Mouse (Mus musculus) bone marrow, adult 2 months (tissue): ENCODE measurements around the gene Raet1d. TPM values are rescaled to one million over a fixed set of nuclear protein-coding genes. Genes with fewer than 3 reads are reported as not detected.
A peak's percentile ranks its signal among the peaks of the same experiment; 100 is the strongest.
"Not testable (repeated sequence)": the region's sequence is repeated elsewhere in the genome, so short reads cannot be mapped to it uniquely, and the experiment has no call there.

Experiments used
- H3K27ac ChIP-seq: fragments of 200-500 bp; 2 replicates; pipeline ENCODE4 v1.5.1; 2012; ENCODE audit warnings: low read depth, mild to moderate bottlenecking, control low read depth, inconsistent platforms, low read length; ENCODE audit not compliant: control insufficient read depth, poor library complexity, insufficient read depth
- H3K4me1 ChIP-seq: fragments of 200-500 bp; 2 replicates; pipeline ENCODE4 v1.6.1; 2011; ENCODE audit warnings: low read length; ENCODE audit not compliant: control insufficient read depth, insufficient read depth
- H3K4me3 ChIP-seq: fragments of 200-500 bp; replicated peaks from 2 replicates; pipeline ENCODE3; 2011; ENCODE audit warnings: mild to moderate bottlenecking, low read depth, low read length, control low read depth; ENCODE audit not compliant: control insufficient read depth
- CTCF ChIP-seq: fragments of 200-500 bp; IDR thresholded peaks from 2 replicates; pipeline ENCODE4 v1.5.1; 2011; ENCODE audit warnings: low read length, control low read depth; ENCODE audit not compliant: control insufficient read depth, insufficient read depth
- WGBS: fragments of 180-500 bp; shearing (Covaris S2); methylation state at CpG from one replicate; pipeline ENCODE4 v1.1.7; 2018; 5-methylcytosine and 5-hydroxymethylcytosine counted together
- polyA plus RNA-seq: library from polyadenylated mRNA; stranded (reverse); fragments of >200 nt; gene quantifications from 2 replicates; pipeline ENCODE4 v1.2.4, GENCODE M21; 2011; ENCODE audit warnings: low replicate concordance; ENCODE audit not compliant: missing spikeins, insufficient read depth, insufficient read length

Gene Raet1d
- polyA plus RNA-seq, 1 experiment, result 1.5 TPM

DNA sequence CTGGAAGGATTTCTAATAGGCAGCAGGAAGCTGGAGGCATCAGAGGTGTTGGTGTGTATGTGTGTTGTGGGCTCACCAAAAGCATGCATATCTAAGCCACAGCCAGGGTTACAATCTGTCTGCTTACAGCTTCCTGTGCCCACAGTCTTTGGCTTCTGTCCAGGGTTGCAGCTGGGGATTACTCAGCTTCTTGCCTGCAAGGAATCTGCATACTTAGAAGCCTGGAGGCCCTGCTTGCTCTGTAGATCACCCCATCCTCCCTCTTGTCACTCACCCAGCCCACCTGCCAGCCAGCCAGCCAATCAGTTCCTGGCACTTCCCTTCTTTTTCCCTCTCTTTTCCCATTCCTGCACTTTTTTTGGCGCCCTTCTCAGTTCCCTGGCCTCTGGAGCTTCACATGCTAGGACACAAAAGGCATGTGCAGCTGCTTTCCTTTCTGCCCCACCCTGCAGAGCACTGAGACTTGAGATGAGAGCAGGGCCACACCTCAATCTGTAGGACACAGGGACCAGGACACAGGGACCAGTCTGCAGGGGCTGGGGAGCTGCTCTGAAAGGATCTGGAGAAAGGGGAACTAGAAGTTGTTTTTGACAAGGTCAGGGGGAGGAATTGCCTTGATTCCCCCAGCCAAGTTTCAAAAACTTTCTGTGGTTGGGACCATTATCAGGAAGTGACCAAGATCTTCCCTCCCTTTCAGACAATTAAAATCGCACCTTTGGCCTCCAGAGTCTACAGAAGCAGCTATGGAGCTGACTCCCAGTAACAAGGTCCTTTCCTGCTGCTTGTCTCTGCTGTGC, 32.9 kb downstream of the Raet1d start:
- H3K4me3 ChIP-seq, H3K27ac ChIP-seq, H3K4me1 ChIP-seq: not testable (repeated sequence)
- WGBS, result no CpG with 5 or more reads among the region's 2 CpGs

DNA sequence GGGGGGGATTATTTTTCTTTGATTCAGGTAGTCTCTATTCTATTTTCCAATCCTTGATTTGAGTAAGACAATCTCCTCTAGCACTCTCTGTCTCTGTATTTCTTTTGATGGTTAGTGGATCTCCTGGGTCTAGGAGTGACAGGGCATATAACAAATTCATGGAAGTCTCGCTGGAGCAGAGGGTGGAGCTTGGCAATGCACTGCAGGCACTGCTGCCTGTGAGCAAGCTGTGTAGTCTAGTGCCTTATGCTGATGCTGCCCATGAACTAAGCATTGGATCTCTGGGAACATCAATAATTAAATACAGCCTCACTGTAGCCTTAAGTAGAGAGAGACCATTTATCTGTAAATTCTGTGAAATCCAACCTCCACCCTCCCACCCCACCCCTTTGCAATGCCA, 36.3 kb downstream of the Raet1d start:
- H3K4me3 ChIP-seq, H3K4me1 ChIP-seq, H3K27ac ChIP-seq: not testable (repeated sequence)
- WGBS, result 50% methylated on average over 1 of the region's 1 CpGs

DNA sequence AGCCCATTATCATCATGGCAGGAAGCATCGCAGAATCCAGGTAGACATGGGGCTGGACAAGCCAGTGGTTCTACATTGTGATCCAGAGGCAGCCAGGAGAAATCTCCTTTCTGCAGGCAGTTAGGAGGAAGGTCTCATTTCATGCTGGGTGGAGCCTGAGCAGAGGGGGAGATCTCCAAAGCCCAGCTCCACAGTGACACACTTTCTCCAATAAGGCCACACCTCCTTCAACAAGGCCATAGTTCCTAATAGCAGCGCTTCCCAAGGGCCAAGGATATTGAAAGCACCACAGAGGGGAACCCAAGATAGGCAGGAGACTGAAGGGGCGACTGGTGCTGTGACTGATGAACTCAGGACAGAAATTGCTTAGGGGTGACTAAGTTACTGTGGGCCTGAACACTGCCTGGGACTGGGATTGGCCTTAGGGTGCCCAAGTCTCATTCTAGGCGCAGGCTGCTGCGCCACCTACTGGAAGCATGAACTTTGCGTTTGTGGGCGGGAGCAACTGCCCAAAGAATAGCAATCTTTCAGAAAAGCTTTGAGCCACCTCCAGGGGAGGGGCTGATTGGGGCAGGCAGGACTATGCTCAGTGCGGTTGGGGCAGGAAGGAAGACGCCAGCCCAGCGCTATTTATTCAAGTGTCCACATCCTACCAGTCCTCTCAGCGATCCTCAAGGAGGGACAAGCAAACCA, 42.0 kb downstream of the Raet1d start:
- H3K27ac ChIP-seq, H3K4me3 ChIP-seq, H3K4me1 ChIP-seq: not testable (repeated sequence)
- under 1% methylated on average over 9 of the region's 11 CpGs for WGBS
- TF ChIP-seq CTCF, result peak; percentile 70

- H3K4me1 ChIP-seq, H3K27ac ChIP-seq, H3K4me3 ChIP-seq: not testable (repeated sequence)
- WGBS, result 0% methylated on average over 1 of the region's 8 CpGs
These were observed 53.5 kb downstream of the Raet1d start for GRCm38 (mm10) chr10:22413702-22414494.

Other genes starting within 250 kb of the Raet1d start
- gene E030030I06Rik, start 211.3 kb upstream of the Raet1d start, polyA plus RNA-seq, result 9.2 and 9.8 TPM in 2 replicates
- 1.6 TPM in 1 of 2 replicates, not detected in the other for gene Raet1e, start 202.0 kb upstream of the Raet1d start, polyA plus RNA-seq
- not detected in 2 replicates for gene H60b, start 202.0 kb upstream of the Raet1d start, polyA plus RNA-seq